Mouse (Mus musculus): ENCODE data around the gene Atg3. TPM values are rescaled to one million over a fixed set of nuclear protein-coding genes. Genes with fewer than 3 reads are reported as not detected.

Gene Atg3
- total RNA-seq (2021), result 10 to 100 TPM; 19.0 to 20.8 TPM
- long read RNA-seq, experiment 1, transcript Atg3-201 (12 exons, 2,057 nt), result major isoform, 39 of 49 reads
- long read RNA-seq, experiment 1, partial matches to known transcripts, result 10 of 49 reads
- long read RNA-seq, experiment 1, other reads (novel, unspliced or antisense), result 0 of 49 reads
- long read RNA-seq, experiment 2, transcript Atg3-201 (12 exons, 2,057 nt), result major isoform, 34 of 42 reads
- long read RNA-seq, experiment 2, partial matches to known transcripts, result 5 of 42 reads
- long read RNA-seq, experiment 2, other reads (novel, unspliced or antisense), result 3 of 42 reads

DNA sequence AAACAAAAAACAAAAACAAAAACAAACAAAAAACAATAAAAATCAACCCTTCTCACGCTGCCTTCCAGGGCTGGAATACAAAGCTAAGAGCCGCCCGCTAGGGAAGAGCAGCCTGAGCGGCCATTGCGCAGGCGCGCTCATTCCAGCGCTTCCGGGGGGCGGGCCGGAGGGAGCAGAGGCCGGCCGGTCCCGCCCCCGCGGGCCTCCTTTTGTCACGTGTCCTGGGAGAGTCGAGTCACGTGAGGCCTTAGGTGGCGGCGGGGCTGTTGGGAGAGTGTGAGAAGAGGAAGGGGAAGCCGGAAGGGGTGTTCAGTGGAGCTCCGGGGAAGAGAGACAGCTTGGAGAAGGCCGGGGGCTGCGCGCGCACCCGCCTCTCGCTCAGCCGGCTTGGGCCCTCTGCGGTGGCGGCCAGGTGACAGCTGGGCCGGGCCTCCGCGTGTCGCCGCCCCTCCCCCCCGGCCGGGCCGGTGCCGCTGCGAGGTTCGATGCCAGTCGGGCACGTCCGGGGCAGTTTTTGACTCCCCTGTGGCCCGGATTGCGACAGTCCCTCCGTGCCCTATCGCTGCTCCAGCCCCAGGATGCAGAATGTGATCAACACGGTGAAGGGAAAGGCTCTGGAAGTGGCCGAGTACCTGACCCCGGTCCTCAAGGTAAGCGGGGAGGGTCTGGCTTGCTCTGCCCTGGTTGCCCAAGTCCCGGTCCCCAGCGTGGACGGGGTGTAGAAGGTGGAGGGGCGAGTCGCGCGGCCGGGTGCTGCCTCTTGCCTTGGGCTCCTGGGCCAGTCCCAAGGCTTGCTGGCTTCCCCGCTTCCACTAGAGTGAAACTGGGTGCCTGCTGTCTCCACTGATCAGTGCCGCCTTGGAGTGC, at the start of gene Atg3, which contains the start of gene Slc35a5:
Gene Atg3 (plus strand): TSS at position 264 of the 867 bp plus-strand sequence.
Gene Slc35a5 (minus strand): TSS at position 185 of the 867 bp plus-strand sequence.
- intact Hi-C loops (cut with DNase I; ENCODE audit: low total_unique reads), result no loop called here
- DNase-seq, result peak; percentile 97

DNA sequence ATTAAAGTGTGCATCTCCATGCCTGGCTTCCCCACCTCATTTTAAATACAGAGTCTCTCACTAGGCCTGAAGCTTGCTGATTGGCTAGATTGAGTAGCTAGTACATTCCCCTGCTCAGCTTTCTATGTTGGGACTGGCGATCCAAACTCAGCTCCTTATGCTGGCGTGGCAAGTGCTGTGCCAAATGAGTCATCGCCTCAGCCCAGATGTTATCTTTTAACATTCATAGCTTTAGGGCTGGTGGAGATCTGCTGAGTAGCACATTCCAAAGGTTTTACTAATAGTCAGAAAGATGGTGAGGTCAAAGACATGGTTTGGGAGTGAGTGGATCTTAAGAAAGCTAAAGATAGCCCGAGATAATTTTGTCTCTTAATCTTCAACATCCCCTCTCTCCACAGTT, 48.1 kb upstream of the Atg3 start:
- peak; percentile 62 for DNase-seq
- intact Hi-C loops (cut with DNase I; ENCODE audit: low total_unique reads), result no loop called here

DNA sequence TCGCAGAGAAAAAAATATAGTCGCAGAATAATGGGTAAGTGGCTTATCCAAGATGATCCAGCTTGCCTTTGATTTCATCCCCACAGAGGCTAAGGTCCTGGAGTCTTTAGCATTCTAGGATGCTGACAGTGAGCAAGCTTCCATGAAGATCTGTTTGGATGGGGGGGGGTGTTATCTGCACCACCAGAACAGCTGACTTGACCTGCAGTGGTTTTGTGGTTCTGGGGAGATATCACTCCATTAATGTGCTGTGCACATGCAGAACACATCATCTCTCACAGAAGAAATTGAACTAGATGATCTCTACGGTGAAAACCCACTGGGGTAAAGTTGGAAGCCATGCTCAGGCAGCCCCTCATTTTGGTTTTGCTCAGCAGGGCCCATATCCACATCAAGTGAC, 41.4 kb upstream of the Atg3 start:
- intact Hi-C loops (cut with DNase I; ENCODE audit: low total_unique reads), result no loop called here
- no peak for DNase-seq

DNA sequence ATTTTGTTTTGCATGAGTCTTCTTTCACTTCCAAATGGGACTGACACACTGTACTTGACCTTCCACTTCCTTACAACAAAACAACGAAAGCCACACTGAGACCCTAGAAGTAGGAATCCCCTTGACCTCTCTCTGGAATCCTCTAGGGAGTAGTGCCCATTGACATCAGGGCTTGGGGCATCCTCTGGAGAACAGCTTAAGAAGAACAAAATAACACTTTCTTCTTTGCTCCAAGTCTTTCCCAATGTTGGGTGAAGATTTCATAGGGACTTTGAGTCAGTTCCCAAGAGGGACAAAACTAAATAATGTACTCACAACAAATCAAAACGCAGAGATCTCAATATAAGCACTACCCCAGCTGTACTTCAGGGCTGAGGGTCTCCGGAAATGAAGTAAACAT, 39.8 kb upstream of the Atg3 start:
- DNase-seq, result no peak
- intact Hi-C loops (cut with DNase I; ENCODE audit: low total_unique reads), result no loop called here

DNA sequence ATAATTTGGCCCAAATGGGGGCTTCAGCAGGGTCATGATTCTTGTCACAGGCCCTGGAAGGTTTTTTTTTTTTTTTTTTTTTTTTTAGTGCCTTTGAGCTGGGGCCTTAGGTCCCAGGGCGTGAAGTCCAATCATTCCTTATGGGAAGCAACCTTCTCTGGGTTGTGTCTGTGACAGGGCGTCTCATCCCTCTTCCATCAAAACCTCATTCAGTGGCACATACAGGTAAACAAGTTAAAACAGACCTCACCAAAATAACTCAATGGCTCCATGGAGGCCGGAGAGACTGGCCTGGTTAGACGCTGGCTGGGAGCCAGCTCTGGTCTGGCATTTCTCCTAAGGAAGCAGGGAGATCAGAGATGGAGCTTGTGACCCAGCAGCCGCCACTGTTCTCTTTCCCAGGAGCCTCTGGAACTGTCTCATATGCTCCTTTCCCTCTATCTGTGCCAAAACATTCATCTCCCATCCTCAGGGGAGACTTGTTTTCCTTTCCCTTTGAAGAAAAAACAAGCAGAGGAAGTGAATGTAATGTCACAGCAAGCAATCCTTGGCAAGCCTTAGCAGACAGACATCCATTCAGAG, 37.6 kb upstream of the Atg3 start:
- peak; percentile 73 for DNase-seq
- intact Hi-C loops (cut with DNase I; ENCODE audit: low total_unique reads), result no loop called here

DNA sequence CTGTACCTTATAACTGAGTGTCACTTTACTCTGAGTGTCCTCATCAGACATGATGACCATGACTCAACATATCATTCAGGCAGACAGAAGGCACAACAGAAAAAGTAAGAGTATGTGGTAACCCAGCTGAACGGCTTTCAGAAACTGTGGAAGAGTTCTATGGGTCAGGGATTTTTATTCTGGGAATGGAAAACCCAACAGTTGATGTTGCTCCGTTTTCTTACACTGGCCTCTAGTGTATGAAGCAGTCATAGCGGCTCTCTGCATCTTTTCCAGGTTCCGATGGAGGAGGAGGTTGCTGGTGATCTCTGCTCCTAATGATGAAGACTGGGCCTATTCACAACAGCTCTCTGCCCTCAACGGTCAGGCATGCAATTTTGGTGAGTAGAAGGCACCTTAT, 36.0 kb upstream of the Atg3 start:
- intact Hi-C loops (cut with DNase I; ENCODE audit: low total_unique reads), result no loop called here
- no peak for DNase-seq

DNA sequence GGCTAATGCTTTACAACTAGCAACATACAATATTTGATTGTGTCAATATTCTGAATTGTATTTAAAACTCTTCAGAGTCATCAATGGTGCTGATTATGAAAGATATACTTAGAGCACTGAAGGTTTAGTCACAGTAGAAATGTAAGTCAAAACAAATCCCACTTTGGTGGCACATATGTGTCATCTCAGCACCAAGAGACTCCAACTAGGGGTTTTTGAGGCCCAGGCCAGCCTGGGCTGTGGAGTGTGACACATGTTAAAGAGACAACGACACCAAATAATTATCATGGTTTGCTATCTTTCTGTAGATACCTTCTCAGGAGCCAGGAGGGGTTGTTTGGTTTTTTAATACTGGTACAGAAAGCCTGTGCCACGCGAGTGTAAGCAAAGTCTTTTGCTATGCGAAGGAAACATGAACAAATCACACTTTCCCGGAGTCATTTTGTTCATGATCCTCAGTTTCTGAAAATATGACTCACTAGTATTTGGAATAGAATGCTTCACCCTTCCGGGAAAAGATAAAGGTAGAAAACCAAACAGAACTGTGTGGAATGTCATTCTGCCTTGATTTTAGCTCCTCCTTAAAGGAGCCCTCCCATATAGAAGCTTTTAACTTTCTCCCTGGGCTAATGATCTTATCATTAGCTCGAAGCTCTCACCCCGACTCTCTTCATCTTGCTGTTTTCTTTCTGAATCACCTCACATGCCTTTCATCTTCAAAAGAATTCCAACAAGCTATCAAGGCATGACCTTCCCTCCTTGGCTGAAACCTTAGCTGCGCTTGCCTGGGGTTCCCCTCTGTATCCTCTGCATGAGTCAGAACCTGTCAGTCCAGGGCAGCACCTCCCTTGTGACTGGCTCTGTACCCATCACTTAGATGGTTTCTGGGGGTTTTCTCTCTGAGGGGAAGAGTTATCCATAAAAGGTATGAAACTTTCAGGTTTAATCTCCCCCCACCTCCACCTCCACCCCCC, 34.1 kb upstream of the Atg3 start:
- intact Hi-C loops (cut with DNase I; ENCODE audit: low total_unique reads), result no loop called here
- no peak for DNase-seq

DNA sequence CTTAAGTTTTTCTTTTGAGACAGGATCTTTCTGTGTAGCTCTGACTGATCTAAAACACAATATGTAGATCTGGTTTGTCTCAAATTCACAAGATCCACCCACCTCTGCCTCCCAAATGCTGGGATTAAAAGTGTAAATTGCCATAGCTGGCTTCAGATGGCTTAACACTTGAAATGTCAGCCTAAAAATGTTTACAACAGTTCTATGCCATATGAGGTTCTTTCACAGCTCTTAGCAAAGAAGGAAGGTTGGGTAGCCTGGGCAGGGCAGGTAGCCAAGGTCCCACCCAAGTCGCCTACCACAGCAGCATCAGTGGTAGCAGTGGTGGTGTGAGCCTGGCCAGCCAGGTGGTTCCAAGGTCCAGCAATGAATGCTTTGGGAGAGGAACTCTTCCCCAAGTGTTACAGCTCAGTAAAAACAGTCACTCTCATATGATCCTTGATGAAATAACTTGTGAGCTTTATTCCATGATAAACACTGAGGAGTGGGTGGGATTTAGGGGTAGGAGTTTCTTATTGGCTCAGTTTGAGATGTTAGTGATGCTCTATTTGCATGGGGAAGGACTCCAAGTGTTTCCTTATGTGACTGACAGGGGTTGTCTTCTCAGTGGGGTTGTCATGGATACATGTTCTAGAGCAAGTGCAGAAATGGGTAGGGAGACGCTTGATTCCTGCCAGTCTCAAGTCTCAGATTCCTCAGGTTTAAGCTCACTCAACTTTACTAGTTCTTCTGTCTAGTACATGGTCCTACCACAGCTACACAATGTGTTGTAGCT, 30.5 kb upstream of the Atg3 start:
- intact Hi-C loops (cut with DNase I; ENCODE audit: low total_unique reads), result no loop called here
- no peak for DNase-seq

- DNase-seq, result no peak
- intact Hi-C loops (cut with DNase I; ENCODE audit: low total_unique reads), result no loop called here
Measured at GRCm38 (mm10) chr16:45141711-45142110, 16.9 kb upstream of the Atg3 start.

GRCm38 (mm10) chr16:45142565-45142964, 16.0 kb upstream of the Atg3 start:
- intact Hi-C loops (cut with DNase I; ENCODE audit: low total_unique reads), result no loop called here
- DNase-seq, result no peak

GRCm38 (mm10) chr16:45145119-45145518, 13.5 kb upstream of the Atg3 start:
- DNase-seq, result no peak
- intact Hi-C loops (cut with DNase I; ENCODE audit: low total_unique reads), result no loop called here

GRCm38 (mm10) chr16:45148488-45149082, 10.0 kb upstream of the Atg3 start:
- intact Hi-C loops (cut with DNase I; ENCODE audit: low total_unique reads), result no loop called here
- no peak for DNase-seq

GRCm38 (mm10) chr16:45154741-45155250, 3.8 kb upstream of the Atg3 start:
- no peak for DNase-seq
- intact Hi-C loops (cut with DNase I; ENCODE audit: low total_unique reads), result no loop called here

DNA sequence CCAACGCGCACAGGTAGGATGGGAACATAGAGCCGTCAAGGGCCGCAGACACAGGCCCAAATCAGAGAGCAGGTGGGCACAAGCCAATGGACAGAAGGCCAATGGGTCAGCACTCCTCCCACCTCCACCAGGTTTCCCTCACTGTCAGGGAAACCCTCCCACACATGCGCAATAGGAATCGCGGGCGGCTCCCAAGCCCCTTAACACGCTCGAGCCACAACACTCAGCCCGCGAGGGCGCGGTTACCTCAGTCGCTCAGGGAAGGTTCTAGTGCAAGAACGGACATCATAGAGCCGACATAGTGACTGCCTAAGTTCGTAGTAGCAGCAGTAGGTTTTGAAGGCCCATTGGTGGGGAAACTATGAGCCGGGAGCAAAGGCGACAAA, 456 bp upstream of the Atg3 start:
- peak; percentile 63 for DNase-seq
- intact Hi-C loops (cut with DNase I; ENCODE audit: low total_unique reads), result no loop called here

- intact Hi-C loops (cut with DNase I; ENCODE audit: low total_unique reads), result no loop called here
Measured at GRCm38 (mm10) chr16:45159389-45159716, 768 bp downstream of the Atg3 start.

GRCm38 (mm10) chr16:45178552-45178951, 20.0 kb downstream of the Atg3 start:
- no peak for DNase-seq
- intact Hi-C loops (cut with DNase I; ENCODE audit: low total_unique reads), result no loop called here

More at GRCm38 (mm10) chr16:45159389-45159716, 768 bp downstream of the Atg3 start:
- DNase-seq, result no peak

- intact Hi-C loops (cut with DNase I; ENCODE audit: low total_unique reads), result no loop called here
Measured at GRCm38 (mm10) chr16:45181824-45182223, 23.2 kb downstream of the Atg3 start.

DNA sequence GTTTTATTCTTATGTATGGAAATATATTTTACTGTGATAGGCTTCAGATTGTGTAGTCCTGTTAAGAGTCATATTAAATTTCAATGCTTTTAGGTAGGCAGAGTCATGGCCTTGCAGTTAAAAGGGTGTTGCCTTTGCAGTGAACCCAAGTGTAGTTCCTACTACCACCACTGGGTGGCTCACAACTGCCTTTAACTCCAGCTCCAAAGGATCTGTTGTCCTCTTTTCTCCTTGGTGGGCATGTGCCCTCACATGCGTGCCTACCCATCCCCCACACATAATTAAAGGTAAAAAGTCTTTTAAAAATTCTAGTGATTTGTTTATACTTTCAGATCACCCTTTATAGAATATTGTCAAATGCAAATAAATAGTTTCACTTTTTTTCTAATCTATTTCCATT, 34.0 kb downstream of the Atg3 start:
- intact Hi-C loops (cut with DNase I; ENCODE audit: low total_unique reads), result loop anchor here (10.0 kb wide), 1 partner anchor 222 kb away; no protein-coding TSS in a partner anchor

More at GRCm38 (mm10) chr16:45181824-45182223, 23.2 kb downstream of the Atg3 start:
- DNase-seq, result no peak

More for the DNA sequence above, 34.0 kb downstream of the Atg3 start:
- DNase-seq, result peak; percentile 62
